Mouse (Mus musculus) myocyte (in vitro differentiated cells): Measurements from ENCODE around the gene Prss56. TPM values are rescaled to one million over a fixed set of nuclear protein-coding genes. Genes with fewer than 3 reads are reported as not detected.

Experiments
- H3K27me3 ChIP-seq: one replicate; pipeline ENCODE4 v1.6.1; 2011; ENCODE audit not compliant: control insufficient read depth, insufficient read depth, insufficient read length
- H3K36me3 ChIP-seq: one replicate; pipeline ENCODE4 v1.6.1; 2011; ENCODE audit not compliant: control insufficient read depth, insufficient read depth
- H3K4me2 ChIP-seq: one replicate; pipeline ENCODE4 v1.6.1; 2011; ENCODE audit warnings: low read depth, control low read depth
- H3K4me3 ChIP-seq: one replicate; pipeline ENCODE4 v1.5.1; 2011; ENCODE audit warnings: mild to moderate bottlenecking, control low read depth, moderate library complexity
- H3K79me2 ChIP-seq: one replicate; pipeline ENCODE4 v1.6.1; 2011; ENCODE audit not compliant: control insufficient read depth, insufficient read depth
- H3ac ChIP-seq: one replicate; pipeline ENCODE4 v1.6.1; 2011; ENCODE audit not compliant: control insufficient read depth, insufficient read length
- CEBPB ChIP-seq: IDR thresholded peaks from 2 replicates; pipeline ENCODE4 v1.6.1; 2011; ENCODE audit warnings: mild to moderate bottlenecking, moderate library complexity; ENCODE audit not compliant: poor library complexity, insufficient read depth, severe bottlenecking
- E2F4 ChIP-seq: IDR thresholded peaks from one replicate; pipeline ENCODE4 v1.6.1; 2011; ENCODE audit warnings: mild to moderate bottlenecking, control low read depth, moderate library complexity; ENCODE audit not compliant: insufficient read depth
- MAX ChIP-seq: IDR thresholded peaks from one replicate; pipeline ENCODE4 v1.6.1; 2011; ENCODE audit warnings: low read depth, mild to moderate bottlenecking, control low read depth
- MYOD1 ChIP-seq, 3 experiments: IDR thresholded peaks; one replicate each; pipeline ENCODE4 v1.6.1; 2011; ENCODE audit warnings: control low read depth in 2 of 3, low read depth in 2 of 3, mild to moderate bottlenecking in 2 of 3, moderate library complexity in 1 of 3; ENCODE audit not compliant: insufficient read length in 2 of 3, control insufficient read depth in 1 of 3
- MYOG ChIP-seq, 3 experiments: IDR thresholded peaks; one replicate each; pipeline ENCODE4 v1.6.1; 2011; ENCODE audit warnings: control low read depth in 2 of 3, low read depth in 2 of 3, mild to moderate bottlenecking in 2 of 3; ENCODE audit not compliant: insufficient read length in 2 of 3, control insufficient read depth in 1 of 3, insufficient read depth in 1 of 3
- POLR2A ChIP-seq: IDR thresholded peaks from one replicate; pipeline ENCODE4 v1.6.1; 2011; ENCODE audit warnings: low read depth, mild to moderate bottlenecking, control low read depth, moderate library complexity; ENCODE audit not compliant: insufficient read length
- POLR2AphosphoS2 ChIP-seq: IDR thresholded peaks from one replicate; pipeline ENCODE4 v1.6.1; 2011; ENCODE audit warnings: low read depth, control low read depth; ENCODE audit not compliant: insufficient read length
- REST ChIP-seq: IDR thresholded peaks from one replicate; pipeline ENCODE4 v1.6.1; 2011; ENCODE audit warnings: mild to moderate bottlenecking, control low read depth, moderate library complexity; ENCODE audit not compliant: insufficient read depth, insufficient read length
- SRF ChIP-seq: IDR thresholded peaks from one replicate; pipeline ENCODE4 v1.6.1; 2011; ENCODE audit warnings: low read depth; ENCODE audit not compliant: control insufficient read depth, insufficient read length
- TCF12 ChIP-seq: IDR thresholded peaks from one replicate; pipeline ENCODE4 v1.6.1; 2011; ENCODE audit warnings: mild to moderate bottlenecking, control low read depth; ENCODE audit not compliant: poor library complexity, insufficient read depth, severe bottlenecking
- TCF3 ChIP-seq: IDR thresholded peaks from one replicate; pipeline ENCODE4 v1.6.1; 2011; ENCODE audit warnings: low read depth, control low read depth; ENCODE audit not compliant: insufficient read length
- USF1 ChIP-seq: IDR thresholded peaks from one replicate; pipeline ENCODE4 v1.6.1; 2011; ENCODE audit warnings: low read depth, mild to moderate bottlenecking, control low read depth, moderate library complexity
- polyA plus RNA-seq: library from polyadenylated mRNA; unstranded; fragments of >200 nt; fragmentation: generic; extraction: Trizol; gene quantifications from one replicate; pipeline ENCODE4 v1.2.1, GENCODE M21; 2012; ENCODE audit warnings: missing spikeins

Prss56 gene
- polyA plus RNA-seq, 1 experiment, result 0.16 TPM

DNA sequence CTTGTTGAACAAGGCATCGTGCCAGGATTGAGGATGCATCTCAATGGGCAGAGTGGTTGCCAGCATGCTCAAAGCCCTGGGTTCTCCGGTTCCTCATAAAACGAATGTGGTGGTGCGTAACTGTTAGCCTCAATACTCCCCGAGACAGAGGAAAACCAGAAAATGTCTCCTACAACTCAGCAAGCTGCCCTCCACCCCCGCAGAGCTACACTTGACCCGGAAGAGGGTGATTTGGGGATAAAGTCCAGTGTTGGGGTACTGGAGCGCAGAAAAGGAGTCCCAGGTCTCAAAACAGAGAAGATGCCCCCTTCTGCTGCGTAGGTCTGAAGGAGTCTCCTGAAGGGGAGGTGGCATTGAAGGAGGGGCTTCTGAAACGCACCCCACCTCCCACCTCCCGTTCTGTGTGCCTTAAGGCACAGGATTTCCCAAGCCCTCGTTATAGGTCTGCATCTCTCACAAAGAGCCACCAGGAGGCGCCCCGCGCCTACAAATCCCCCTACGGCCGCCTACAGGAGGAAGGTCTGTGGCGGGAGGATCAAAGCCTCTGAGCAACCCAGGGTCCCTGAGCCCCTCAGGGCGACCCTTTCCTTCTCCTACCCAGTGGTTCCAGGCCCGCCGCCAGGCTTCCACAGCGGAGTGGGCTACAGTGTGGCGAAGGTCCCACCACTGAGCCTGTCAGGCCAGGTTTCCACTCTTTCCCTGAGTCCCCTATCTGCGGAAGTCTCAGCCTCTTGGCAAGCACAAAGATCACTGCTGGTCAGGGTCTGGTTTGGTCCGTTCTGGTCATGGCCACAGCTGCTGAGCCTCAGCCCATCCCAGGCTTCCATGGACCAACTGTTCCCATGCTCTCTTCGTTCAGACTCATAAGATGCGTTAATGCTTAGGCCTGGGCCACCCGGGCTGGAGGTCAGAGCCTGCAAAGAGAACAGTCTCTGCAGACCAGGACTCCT is 8.8 kb upstream of the Prss56 start:
- no peak overlapping the region for H3K4me3 ChIP-seq
- H3K27me3 ChIP-seq, result no peaks in the 10 kb centered on the region
- H3ac ChIP-seq, result no peak overlapping the region
- TF ChIP-seq TCF3 (no peak), CEBPB (no peak), E2F4 (peak; percentile 18), POLR2A (no peak), MYOG (IDR thresholded peaks at IDR 0.05; ENCODE audit: control insufficient read depth in 1 of 3, insufficient read depth in 1 of 3, insufficient read length in 2 of 3, low read depth in 2 of 3) (peak in 1 of 3 experiments; percentile 4)
- H3K4me2 ChIP-seq, result no peak overlapping the region
- H3K36me3 ChIP-seq, result no peaks in the 10 kb centered on the region
- H3K79me2 ChIP-seq, result no peaks in the 10 kb centered on the region

- H3K4me2 ChIP-seq, result peak overlapping the region; percentile 59
- no peak overlapping the region for H3K4me3 ChIP-seq
- H3K36me3 ChIP-seq, result no peaks in the 10 kb centered on the region
- no peak overlapping the region for H3ac ChIP-seq
- TF ChIP-seq MYOD1 (IDR thresholded peaks at IDR 0.05; ENCODE audit: control insufficient read depth in 1 of 3, insufficient read length in 2 of 3, low read depth in 2 of 3), result peak in 1 of 3 experiments; percentile 51
- TF ChIP-seq TCF3, result no peak
- TF ChIP-seq MYOG (IDR thresholded peaks at IDR 0.05; ENCODE audit: control insufficient read depth in 1 of 3, insufficient read depth in 1 of 3, insufficient read length in 2 of 3, low read depth in 2 of 3), result peak in 1 of 3 experiments; percentile 41
- TF ChIP-seq CEBPB, result no peak
- no peak for TF ChIP-seq USF1
- TF ChIP-seq POLR2A, result peak; percentile 18
- no peaks in the 10 kb centered on the region for H3K79me2 ChIP-seq
- H3K27me3 ChIP-seq, result no peaks in the 10 kb centered on the region
Observed at GRCm38 (mm10) chr1:87175852-87176292, 7.2 kb upstream of the Prss56 start.

DNA sequence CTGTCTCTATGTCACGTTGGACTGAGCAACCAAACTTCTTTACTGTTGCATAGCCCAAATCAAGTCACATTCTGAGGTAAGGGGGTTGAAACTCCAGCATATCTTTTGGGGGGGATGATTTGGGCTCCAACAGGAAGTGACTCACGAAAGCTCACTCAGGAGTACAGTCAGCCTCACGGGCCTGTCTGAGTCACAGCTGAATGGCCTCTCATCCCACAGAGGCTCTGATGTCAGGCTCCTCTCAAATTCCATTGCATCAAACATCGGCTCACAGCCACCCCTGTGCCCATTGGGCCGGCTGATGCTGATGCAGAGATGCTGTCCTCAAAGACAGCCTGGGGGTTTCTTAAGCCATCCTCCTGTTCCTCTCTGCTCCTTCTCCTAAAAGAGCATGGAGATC is 2.2 kb upstream of the Prss56 start:
- no peaks in the 10 kb centered on the region for H3K27me3 ChIP-seq

GRCm38 (mm10) chr1:87183998-87184750 is 1.1 kb downstream of the Prss56 start:
- TF ChIP-seq E2F4, result no peak
- no peak overlapping the region for H3K4me3 ChIP-seq
- H3K4me2 ChIP-seq, result no peak overlapping the region
- H3ac ChIP-seq, result no peak overlapping the region
- no peaks in the 10 kb centered on the region for H3K27me3 ChIP-seq
- H3K79me2 ChIP-seq, result no peaks in the 10 kb centered on the region
- H3K36me3 ChIP-seq, result no peaks in the 10 kb centered on the region

More for the DNA sequence above, 2.2 kb upstream of the Prss56 start:
- peak; percentile 85 for TF ChIP-seq CEBPB
- TF ChIP-seq POLR2A, result peak; percentile 11
- no peak for TF ChIP-seq TCF3
- peak in 1 of 3 experiments; percentile 40 for TF ChIP-seq MYOD1 (IDR thresholded peaks at IDR 0.05; ENCODE audit: control insufficient read depth in 1 of 3, insufficient read length in 2 of 3, low read depth in 2 of 3)
- Histone ChIP-seq H3K36me3 (no peaks in the 10 kb centered on the region), H3K79me2 (no peaks in the 10 kb centered on the region), H3K4me3 (no peak overlapping the region), H3ac (no peak overlapping the region), H3K4me2 (peak overlapping the region; percentile 59)

GRCm38 (mm10) chr1:87184751-87185139 is 1.6 kb downstream of the Prss56 start:
- H3K4me2 ChIP-seq, result no peak overlapping the region
- H3ac ChIP-seq, result no peak overlapping the region
- H3K36me3 ChIP-seq, result no peaks in the 10 kb centered on the region
- no peaks in the 10 kb centered on the region for H3K27me3 ChIP-seq
- TF ChIP-seq CEBPB, result no peak
- TF ChIP-seq MYOD1 (IDR thresholded peaks at IDR 0.05; ENCODE audit: control insufficient read depth in 1 of 3, insufficient read length in 2 of 3, low read depth in 2 of 3), result peak in 1 of 3 experiments; percentile 52
- TF ChIP-seq MYOG (IDR thresholded peaks at IDR 0.05; ENCODE audit: control insufficient read depth in 1 of 3, insufficient read depth in 1 of 3, insufficient read length in 2 of 3, low read depth in 2 of 3), result peak in 1 of 3 experiments; percentile 35
- H3K4me3 ChIP-seq, result no peak overlapping the region
- no peaks in the 10 kb centered on the region for H3K79me2 ChIP-seq

DNA sequence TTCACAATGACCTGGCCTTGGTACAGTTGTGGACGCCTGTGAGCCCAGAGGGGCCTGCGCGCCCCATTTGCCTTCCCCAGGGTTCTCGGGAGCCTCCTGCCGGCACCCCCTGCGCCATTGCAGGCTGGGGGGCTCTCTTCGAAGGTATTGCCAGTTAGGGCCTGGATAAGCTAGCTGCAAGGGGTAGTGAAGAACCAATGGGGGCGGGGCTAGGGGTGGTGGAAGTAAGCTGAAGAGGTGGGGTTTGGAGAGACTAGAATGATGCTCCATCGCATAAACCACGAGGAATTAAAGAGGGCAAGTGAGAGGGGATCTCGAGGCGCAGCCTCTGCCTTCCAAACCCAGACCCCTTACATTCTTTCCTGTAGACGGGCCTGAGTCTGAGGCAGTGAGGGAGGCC is 2.4 kb downstream of the Prss56 start:
- H3K4me3 ChIP-seq, result no peak overlapping the region
- no peaks in the 10 kb centered on the region for H3K36me3 ChIP-seq
- TF ChIP-seq MYOD1 (IDR thresholded peaks at IDR 0.05; ENCODE audit: control insufficient read depth in 1 of 3, insufficient read length in 2 of 3, low read depth in 2 of 3) (no peak), CEBPB (no peak), TCF12 (no peak), USF1 (no peak), MYOG (IDR thresholded peaks at IDR 0.05; ENCODE audit: control insufficient read depth in 1 of 3, insufficient read depth in 1 of 3, insufficient read length in 2 of 3, low read depth in 2 of 3) (no peak), TCF3 (no peak), POLR2A (no peak), E2F4 (no peak), REST (no peak), SRF (no peak), POLR2AphosphoS2 (no peak), MAX (no peak)
- no peak overlapping the region for H3ac ChIP-seq
- H3K4me2 ChIP-seq, result no peak overlapping the region
- H3K79me2 ChIP-seq, result no peaks in the 10 kb centered on the region
- H3K27me3 ChIP-seq, result no peaks in the 10 kb centered on the region
